In genomic region chr4:58867242-58867641, GRCm38 (mm10) we compare ENCODE assay signal across 9 mouse cellular contexts. TPM values are rescaled to one million over a fixed set of nuclear protein-coding genes. Genes with fewer than 3 reads are reported as not detected.
DNase-seq lines count a peak whose midpoint lies in the region; TF ChIP-seq lines count a peak whose summit lies in the region.
"Had no signal": no experiment of that assay in that cellular context is flagged by ENCODE, and none has a peak within 500 bp of the region (broad histone marks: within the 10 kb centered on the region; RNA-seq: fewer than 3 reads in every experiment).

No protein-coding gene starts in this region.

- no peak overlapping the region for H3K4me3 ChIP-seq in layer of hippocampus, adult 2 months
- H3K4me3 ChIP-seq: neural tube, embryonic 13.5 days had no signal

- H3K27ac ChIP-seq in layer of hippocampus, adult 2 months: no peak overlapping the region
- H3K27ac ChIP-seq: neural tube, embryonic 13.5 days had no signal

- no peak for TF ChIP-seq CTCF in layer of hippocampus, adult 2 months (conservative IDR thresholded peaks at IDR 0.05)

- DNase-seq in layer of hippocampus, adult 2 months (ENCODE audit: low spot score in 2 of 2): peak; percentile 13 to 40
- DNase-seq in layer of hippocampus, postnatal 25 days (ENCODE audit: extremely low spot score in 1 of 2, low spot score in 1 of 2): no peak
- peak; percentile 96 for DNase-seq in NIH3T3 (ENCODE audit: low read depth)
- peak; percentile 54 to 77 for DNase-seq in cerebellum, adult 18-20 months
- peak; percentile 16 to 47 for DNase-seq in kidney, postnatal 25 days
- DNase-seq in thymus, postnatal 36 days: no peak
- DNase-seq in spleen, postnatal 10 days (ENCODE audit: low spot score in 2 of 2): no peak
- DNase-seq in ovary, adult 18-20 months (ENCODE audit: low spot score): no peak

RNA-seq across cellular contexts. Expression of gene Ecpas, which starts 45.3 kb away (rescaled TPM):
- total RNA-seq in layer of hippocampus, adult 2 months (2021): 100 to 1,000 TPM; 117 to 120 TPM
- 100 to 1,000 TPM; 116 to 132 TPM for total RNA-seq in layer of hippocampus, postnatal 25 days (2021)

Comparison
In these comparisons a context has a peak if more than half of its experiments do, and no peak if none do; other contexts are left out.
1. DNase-seq: peak in layer of hippocampus, adult 2 months (2 of 2), NIH3T3 (single experiment), cerebellum, adult 18-20 months (2 of 2) and kidney, postnatal 25 days (2 of 2); none in layer of hippocampus, postnatal 25 days (0 of 2), thymus, postnatal 36 days (0 of 2), spleen, postnatal 10 days (0 of 2) and ovary, adult 18-20 months (single experiment).